Mouse (Mus musculus) c-Kit-positive CD71-positive TER-119-positive erythroid progenitor cells, embryonic 14.5 days (primary cell): Measurements from ENCODE around the gene Afm.

Source experiments
- DNase-seq: peaks from one replicate; pipeline ENCODE4 v3.0.0-alpha.2; 2013; ENCODE audit warnings: low spot score

The Afm gene

GRCm38 (mm10) chr5:90518356-90519100, at the start of gene Afm:
Gene Afm (plus strand): TSS chr5:90518932.
- DNase-seq, result no peak

DNA sequence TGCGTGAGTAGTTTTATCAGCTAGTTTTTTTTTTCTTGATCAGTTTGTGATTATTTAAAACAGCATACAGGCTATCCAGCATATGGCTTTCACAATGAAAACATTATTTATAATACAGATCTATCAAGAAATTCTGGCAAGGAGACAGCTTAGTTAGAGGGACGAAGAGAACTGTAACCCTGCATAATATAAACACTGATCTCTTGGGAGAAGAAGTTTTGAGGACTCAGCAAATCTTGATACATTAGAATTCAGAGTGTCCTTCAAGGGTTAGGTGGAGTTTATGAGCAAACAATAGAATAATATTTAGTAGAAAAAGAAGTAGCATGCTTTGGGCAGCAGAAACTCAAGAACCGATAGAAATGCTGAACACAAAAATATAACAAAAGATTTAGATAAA, 47.9 kb upstream of the Afm start:
- no peak for DNase-seq

GRCm38 (mm10) chr5:90473902-90474301, 44.8 kb upstream of the Afm start:
- DNase-seq, result no peak

DNA sequence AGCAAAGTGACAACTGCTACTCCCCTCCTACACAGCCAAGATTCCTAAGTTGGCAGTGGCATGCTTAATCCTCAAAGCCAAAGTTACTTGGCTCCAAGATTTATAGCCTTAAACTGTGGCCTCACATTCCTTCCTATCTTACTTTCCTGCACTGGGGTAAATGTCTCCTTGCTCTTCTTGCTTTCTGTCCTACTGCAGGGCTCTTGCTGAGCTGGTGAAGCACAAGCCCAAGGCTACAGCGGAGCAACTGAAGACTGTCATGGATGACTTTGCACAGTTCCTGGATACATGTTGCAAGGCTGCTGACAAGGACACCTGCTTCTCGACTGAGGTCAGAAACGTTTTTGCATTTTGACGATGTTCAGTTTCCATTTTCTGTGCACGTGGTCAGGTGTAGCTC, 44.4 kb upstream of the Afm start:
- no peak for DNase-seq

DNA sequence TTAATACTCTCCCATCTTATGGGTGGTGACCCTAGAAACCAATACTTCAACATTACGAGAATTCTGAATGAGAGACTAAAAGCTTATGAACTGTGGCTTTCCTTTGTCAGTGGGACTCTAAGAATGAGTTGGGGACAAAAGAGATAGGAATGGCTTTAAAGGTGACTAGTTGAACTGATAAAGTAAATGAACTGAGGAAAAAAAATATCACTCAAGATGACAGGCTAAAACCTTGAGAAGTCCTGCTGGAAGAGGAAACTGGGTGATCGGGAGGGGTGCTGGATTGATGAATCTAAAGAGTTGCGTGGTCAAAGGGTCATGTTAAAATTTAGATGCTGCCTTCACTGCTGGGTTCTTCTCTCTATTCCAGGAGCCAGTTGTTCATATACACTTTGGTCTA, 42.0 kb upstream of the Afm start:
- DNase-seq, result no peak

DNA sequence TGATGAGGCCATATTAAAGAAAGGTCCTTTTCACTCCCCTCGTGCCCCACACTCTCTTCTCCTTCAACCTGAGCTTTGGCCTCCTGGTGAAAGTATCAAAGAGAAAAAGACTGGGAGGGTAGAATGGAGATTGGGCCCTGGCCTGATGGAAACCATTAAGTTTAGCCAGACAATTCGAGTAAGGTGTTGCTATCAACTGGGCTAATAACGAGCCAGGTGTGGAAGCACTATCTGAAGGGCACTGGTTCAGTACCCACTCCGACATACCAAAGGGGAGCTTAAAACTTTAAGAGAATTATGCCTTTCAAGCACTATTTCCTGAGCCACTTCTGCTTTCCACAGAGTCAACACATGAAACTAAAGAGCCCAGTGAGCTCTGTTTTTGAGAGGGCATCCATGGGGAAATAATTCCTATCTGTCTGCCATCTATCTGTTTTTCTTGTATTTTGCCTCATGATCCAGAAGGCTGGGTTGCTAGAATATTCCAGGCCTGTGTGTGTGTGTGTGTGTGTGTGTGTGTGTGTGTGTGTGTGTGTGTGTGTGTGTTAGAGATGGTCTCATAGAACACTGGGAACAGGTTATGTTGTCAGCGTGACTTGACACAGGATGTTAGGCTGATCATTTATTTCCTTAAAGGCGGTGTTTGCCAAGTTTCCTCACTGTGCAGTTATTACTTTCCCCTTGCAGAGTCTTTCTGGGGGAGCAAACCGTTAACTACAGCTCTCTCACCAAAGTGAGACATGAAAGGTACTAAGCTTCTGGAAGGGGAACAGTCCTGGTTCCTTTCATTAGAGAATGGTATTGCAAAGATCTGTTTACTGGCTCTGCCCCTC, 41.2 kb upstream of the Afm start:
- no peak for DNase-seq

DNA sequence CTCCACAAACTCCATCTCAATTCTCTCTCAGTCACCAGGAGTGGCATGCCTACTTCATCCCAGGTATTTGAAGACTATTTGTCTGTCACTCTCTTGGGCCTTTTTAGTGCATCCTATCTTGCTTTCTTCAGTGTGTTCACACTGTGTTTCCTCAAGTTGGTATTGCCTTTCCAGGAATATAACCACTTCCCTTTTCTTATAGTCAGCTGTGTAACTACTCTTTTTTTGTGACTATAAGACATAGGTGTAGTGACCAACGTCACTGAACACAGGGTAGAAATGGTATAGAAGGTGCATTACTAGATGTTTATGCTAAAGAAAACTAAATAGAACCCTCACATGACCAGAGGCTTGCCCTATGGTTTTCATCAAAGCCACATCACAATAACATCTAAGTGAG, 39.8 kb upstream of the Afm start:
- DNase-seq, result no peak

DNA sequence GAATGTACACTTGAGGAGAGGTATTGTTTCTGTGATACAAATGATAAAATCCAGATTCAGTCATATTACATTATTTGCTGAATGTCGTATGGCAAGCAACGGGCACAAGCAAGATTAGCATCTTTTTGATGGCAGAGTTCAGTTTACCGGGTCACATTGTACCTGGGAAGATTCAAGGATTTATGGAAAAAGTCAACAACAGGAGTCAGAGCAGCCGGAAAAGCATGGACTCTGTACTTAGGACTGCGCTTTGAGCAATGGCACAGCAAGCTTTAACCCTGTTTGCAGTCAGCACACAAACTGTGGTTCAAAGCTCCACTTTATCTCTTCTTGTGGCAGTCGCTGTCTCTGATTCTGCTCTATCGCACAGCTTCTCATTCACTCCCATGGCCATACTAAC, 33.1 kb upstream of the Afm start:
- no peak for DNase-seq

DNA sequence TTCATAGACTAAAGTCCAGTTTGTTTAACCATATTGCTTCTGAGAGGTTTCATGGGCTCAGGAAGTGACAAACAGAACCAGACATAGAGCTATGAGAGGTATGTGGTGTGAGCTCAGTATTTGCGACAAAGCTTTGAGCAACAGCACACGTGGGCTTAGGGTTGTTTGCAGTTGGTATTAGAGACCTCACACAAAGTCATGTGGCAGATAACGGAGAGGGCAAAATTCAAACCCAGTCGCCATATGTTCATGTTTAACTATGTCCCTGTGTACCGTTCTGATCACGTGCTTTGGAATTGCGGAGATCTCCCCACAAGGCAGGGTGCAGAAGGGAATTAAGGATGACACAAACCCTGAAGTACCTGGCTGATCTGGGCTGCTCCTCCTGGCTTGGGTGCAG, 30.4 kb upstream of the Afm start:
- DNase-seq, result no peak

GRCm38 (mm10) chr5:90490518-90490917, 28.2 kb upstream of the Afm start, which contains the start of gene Afp:
Gene Afp (plus strand): TSS chr5:90490737.
- DNase-seq, result no peak

GRCm38 (mm10) chr5:90492440-90492839, 26.3 kb upstream of the Afm start:
- no peak for DNase-seq

GRCm38 (mm10) chr5:90494308-90494707, 24.4 kb upstream of the Afm start:
- DNase-seq, result no peak

DNA sequence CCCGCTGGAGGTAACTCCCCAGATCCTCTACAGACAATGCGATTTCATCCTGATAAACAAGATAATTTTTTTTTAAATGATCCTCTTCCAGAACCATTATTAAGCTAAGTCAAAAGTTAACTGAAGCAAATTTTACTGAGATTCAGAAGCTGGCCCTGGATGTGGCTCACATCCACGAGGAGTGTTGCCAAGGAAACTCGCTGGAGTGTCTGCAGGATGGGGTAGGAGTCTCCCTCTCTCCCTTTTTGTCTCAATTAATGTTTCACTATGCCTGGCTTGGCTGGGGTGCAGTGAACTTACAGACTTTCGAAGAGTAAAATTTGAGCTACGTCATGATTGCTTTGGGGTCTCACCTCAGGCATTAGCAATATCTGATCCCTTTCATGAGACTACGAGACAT, 19.2 kb upstream of the Afm start:
- DNase-seq, result no peak

GRCm38 (mm10) chr5:90500714-90501113, 18.0 kb upstream of the Afm start:
- peak; percentile 51 for DNase-seq

DNA sequence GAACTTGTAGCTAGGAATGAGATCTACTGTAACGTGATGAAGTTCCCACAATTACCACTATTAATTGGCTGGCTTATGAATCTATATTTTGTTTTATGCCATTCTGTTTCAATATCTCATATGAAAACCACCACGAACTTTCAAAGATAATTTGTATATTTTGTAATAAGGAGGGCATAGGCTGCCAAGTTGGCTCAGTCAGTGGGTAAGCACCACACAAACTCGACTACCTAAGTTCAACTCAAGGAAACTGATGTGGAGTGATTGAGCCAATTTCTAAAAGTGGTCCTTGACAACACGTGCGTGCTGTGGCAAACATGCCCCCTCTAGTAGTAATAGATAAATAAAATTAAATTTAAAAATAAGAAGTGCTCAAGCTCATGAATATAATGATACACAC, 17.0 kb upstream of the Afm start:
- no peak for DNase-seq

DNA sequence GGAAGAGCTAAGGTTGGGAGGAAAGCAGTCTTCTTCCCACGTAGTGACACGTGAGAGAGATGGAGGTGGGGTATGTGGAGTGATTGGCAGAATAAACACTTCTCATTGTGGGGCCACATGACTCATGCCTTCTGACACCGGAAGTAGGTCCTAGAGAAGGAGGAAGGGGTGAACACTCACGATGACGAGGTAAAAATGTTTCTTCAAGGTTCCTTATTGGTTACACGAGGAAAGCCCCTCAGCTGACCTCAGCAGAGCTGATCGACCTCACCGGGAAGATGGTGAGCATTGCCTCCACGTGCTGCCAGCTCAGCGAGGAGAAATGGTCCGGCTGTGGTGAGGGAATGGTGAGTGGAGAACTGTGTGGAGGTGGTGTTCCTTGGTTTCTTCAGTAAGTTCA, 14.0 kb upstream of the Afm start:
- no peak for DNase-seq

GRCm38 (mm10) chr5:90506507-90506906, 12.2 kb upstream of the Afm start:
- no peak for DNase-seq

GRCm38 (mm10) chr5:90507411-90507949, 11.3 kb upstream of the Afm start:
- no peak for DNase-seq

DNA sequence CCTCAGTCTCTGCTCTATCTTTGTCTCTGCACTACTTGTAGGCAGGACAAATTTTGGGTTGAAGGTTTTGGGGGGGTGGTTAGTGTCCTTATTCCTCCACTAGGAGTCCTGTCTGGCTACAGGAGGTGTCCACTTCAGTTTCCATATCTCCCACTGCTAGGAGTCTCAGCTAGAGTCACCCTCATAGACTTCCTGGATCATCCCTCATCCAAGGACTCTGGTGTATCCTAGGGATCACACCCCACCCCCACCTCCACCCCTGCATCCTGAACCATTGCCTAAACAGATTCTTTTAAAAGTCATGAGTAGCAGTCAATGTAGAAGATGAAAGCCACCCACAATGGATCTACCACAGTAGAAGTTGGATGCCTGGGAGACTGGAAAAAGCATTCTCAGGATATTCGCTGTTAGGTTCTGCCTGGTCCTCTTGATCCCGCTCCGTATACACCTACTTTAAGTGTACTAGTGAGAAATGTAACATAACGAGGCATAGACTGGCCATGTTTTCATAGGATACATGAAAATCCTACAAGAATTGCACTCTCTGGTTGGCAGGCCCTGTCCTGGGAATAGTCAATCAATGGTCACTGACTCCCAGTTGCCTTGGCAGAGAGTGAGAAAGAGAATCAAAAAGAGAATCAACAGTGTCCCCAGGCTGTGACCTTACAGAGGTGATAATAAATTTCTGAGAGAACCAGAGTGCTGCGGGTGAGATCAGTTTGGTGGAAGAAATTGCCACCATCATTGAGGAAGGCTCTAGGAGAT, 8.7 kb upstream of the Afm start:
- DNase-seq, result no peak

- DNase-seq, result no peak
These were observed 6.3 kb upstream of the Afm start for GRCm38 (mm10) chr5:90512288-90512955.

DNA sequence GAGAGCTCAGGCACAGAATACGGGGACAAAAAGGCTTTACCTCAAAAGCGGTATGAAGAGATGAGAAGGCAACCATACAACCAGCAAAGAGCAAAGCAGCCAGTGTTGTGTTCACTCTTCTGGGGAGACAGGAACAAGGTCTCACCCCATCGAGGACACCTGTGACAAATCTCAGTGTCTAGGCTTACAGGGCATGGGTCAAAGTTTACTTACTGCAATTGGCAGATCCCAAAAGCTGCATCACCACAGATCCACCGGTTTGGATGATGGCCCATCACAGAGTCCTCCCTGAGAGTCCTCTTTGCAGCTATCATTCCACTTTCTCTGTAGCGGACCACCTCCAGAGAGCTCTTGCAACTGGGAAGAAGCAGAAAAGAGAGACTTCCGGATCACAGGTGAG, 3.2 kb upstream of the Afm start:
- DNase-seq, result no peak

- DNase-seq, result no peak
These were observed 32.5 kb downstream of the Afm start for GRCm38 (mm10) chr5:90551191-90551590.
